23 mouse cellular contexts compared by ENCODE assay signal in the genomic region with DNA sequence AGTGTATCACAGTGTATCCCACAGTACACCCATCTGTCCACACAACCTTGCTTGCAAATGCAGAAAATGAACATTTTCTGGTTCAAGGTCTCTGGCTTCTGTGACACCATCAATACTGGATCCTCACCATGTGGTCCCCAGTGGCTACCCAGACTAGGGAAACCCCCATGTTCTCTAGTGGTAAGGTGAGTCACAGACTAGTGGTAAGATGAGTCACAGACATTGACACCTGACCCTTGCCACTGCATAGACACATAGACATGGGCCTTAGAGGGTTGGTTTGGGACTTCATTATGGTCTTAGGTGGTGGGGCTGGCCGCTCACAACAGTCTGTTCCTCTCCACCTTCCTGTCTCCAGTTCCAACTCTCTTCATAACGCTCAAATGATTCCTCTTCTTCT.
"Had no signal": no experiment of that assay in that cellular context is flagged by ENCODE, and none has a peak within 500 bp of the region (broad histone marks: within the 10 kb centered on the region; RNA-seq: fewer than 3 reads in every experiment).

No protein-coding gene starts in this region.

- H3K27ac ChIP-seq: liver, embryonic 15.5 days; lung, embryonic 15.5 days; macrophage; midbrain, embryonic 10.5 days; midbrain, embryonic 12.5 days; neural tube, embryonic 13.5 days; neural tube, embryonic 15.5 days had no signal

- H3K4me3 ChIP-seq: liver, embryonic 15.5 days; lung, embryonic 15.5 days; megakaryocyte, embryonic 14.5 days; midbrain, embryonic 10.5 days; midbrain, embryonic 12.5 days; myocyte; neural tube, embryonic 13.5 days; neural tube, embryonic 15.5 days had no signal

- H3K4me1 ChIP-seq: liver, embryonic 15.5 days; lung, embryonic 15.5 days; megakaryocyte, embryonic 14.5 days; midbrain, embryonic 10.5 days; midbrain, embryonic 12.5 days; neural tube, embryonic 13.5 days; neural tube, embryonic 15.5 days had no signal

- H3K4me2 ChIP-seq: liver, embryonic 15.5 days; lung, embryonic 15.5 days; midbrain, embryonic 12.5 days; neural tube, embryonic 13.5 days; neural tube, embryonic 15.5 days had no signal

- H3K9ac ChIP-seq: liver, embryonic 15.5 days; liver, postnatal 0 days; lung, embryonic 15.5 days; midbrain, embryonic 12.5 days; neural tube, embryonic 13.5 days; neural tube, embryonic 15.5 days had no signal

- H3K9me3 ChIP-seq: liver, embryonic 15.5 days; lung, embryonic 15.5 days; midbrain, embryonic 10.5 days; midbrain, embryonic 12.5 days had no signal

- DNase-seq: liver, postnatal 0 days; lung, adult 2 months; lung, postnatal 14 days; lung, postnatal 36 days; midbrain, embryonic 14.5 days; retina, postnatal 1 day; right cerebral cortex, adult 18-20 months; right cerebral cortex, postnatal 25 days; right cerebral cortex, postnatal 4 days; spleen, adult 18-20 months; thymus, postnatal 14 days; thymus, postnatal 36 days had no signal

- ATAC-seq: liver, postnatal 0 days; lung, postnatal 0 days; midbrain, embryonic 16.5 days had no signal

- H3K36me3 ChIP-seq: liver, embryonic 15.5 days; lung, embryonic 15.5 days; midbrain, embryonic 10.5 days; midbrain, embryonic 12.5 days; neural tube, embryonic 13.5 days; neural tube, embryonic 15.5 days had no signal

- H3K27me3 ChIP-seq: lung, embryonic 15.5 days; megakaryocyte, embryonic 14.5 days; midbrain, embryonic 12.5 days; neural tube, embryonic 13.5 days; neural tube, embryonic 15.5 days had no signal
